Mouse (Mus musculus) thymus, postnatal 0 days (tissue): ENCODE data around the gene Ptk6. TPM values are rescaled to one million over a fixed set of nuclear protein-coding genes. Genes with fewer than 3 reads are reported as not detected.
"Not testable (repeated sequence)": the region's sequence is repeated elsewhere in the genome, so short reads cannot be mapped to it uniquely, and the experiment has no call there.

Experiments
- DNase-seq: peaks from one replicate; pipeline ENCODE4 v3.0.0-alpha.2; 2015; ENCODE audit warnings: low spot score
- polyA plus RNA-seq: library from polyadenylated mRNA; unstranded; fragments of >200 nt; fragmentation: Nextera tagmentation; extraction: Ambion mirVana; gene quantifications from 2 replicates; pipeline ENCODE4 v1.2.1, GENCODE M21; 2015

The Ptk6 gene
- polyA plus RNA-seq, 1 experiment from 2014 or later, result 0.05 TPM

DNA sequence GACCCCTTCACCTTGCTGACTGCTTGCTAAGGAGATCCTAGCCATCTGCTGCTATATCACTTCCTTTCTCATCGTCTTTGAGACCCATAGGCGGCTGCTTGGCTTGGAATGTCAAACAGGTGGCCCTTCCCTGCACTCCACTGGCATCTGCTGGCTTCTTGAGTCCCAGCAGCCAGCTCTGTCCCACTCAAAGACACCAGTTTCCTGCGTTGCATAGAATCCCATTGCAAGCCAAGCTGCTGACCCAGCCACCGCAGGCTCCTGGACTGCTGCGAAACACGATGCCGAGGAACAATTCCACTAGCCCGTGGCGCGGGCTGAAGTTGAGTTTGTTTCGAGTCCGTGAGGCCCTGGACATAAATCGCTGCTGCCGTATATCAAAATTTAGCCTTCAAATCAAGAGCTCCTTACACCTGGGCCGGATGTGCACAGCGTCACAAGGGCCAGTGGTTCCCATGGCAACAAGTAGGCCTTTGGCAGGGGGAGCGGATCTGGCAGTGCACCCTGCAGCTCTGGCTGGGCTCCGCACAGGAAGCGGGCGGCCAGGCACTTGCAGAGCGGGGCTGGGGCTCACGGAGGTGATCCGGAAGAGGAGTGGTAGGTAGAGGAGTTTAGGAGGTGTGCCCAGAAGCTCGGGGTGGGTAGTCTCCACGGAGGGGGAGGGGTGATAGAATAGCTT, 17.1 kb upstream of the Ptk6 start, which contains the start of gene Fndc11:
TSS of gene Fndc11 (plus strand) at position 476 of the 679 bp plus-strand sequence.
- DNase-seq, result peak; percentile 96

DNA sequence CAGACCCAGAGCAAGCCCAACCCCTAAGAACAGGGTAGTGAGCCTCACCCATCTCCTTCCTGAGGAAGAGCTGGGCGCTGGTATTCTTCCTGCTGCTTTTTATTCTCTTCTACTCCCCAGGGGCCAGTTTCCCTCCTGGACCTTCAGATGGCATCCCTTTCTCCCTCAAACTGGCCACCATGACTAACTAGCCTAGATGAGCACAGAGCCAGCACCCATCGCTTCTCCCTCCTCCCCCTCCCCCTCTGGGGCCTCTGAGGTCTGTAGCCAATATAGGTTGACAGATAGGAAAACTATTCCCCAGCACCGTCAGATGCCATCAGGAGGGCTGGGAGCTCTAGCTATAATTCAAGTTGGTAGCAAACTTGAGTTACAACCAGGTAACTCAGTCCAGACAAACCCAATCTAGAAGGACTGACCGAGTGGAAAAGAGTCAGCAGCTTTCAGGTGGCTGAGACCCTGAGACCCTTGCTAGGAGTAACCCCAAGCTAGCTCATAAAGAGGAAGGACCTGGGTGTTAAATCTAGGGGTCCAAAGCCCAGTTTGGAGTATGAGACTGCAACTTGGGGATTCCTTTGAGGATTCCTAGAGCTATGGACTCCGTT, 16.4 kb upstream of the Ptk6 start:
- peak; percentile 12 for DNase-seq

DNA sequence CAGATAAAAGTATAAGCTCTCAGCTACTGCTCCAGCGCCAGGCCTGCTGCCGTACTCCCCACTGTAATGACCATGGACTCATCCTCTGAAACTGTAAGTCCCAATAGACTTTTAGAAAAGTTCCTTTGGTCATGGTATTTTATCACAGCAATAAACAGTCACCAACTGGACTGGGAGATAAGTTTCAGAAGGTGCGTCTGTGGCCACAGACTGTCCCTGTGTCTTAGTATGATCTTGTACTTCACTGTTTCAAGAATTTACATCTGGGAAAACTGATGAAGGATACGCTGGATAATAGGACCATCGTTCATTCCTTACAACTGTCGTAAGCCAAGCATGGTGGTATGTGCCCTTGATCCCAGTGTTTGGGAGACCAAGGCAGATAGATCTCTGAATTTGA, 13.4 kb upstream of the Ptk6 start:
- DNase-seq, result no peak

DNA sequence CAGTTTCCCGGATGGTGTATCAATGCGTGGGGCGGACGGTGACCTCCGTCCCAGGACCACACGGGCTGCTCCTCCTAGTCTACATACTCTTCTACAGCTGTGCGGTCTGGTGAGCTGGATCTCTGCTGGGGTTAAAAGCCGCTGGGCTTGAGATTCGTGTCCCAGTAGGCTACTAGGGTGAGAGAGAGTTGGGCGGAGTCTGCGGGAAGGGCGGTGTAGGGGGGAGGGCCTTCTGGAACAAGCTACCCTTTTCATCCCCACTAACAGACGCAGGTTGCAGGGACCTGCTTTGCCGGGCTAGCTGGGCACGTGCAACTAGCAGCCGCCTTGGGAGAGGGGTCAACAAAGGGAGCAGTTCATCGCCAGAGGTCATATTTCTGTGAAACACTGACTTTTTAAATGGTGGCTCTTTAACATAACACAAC, 10.4 kb upstream of the Ptk6 start, which contains the start of gene Srms:
TSS of gene Srms (minus strand) at position 165 of the 425 bp plus-strand sequence.
- peak; percentile 28 for DNase-seq

DNA sequence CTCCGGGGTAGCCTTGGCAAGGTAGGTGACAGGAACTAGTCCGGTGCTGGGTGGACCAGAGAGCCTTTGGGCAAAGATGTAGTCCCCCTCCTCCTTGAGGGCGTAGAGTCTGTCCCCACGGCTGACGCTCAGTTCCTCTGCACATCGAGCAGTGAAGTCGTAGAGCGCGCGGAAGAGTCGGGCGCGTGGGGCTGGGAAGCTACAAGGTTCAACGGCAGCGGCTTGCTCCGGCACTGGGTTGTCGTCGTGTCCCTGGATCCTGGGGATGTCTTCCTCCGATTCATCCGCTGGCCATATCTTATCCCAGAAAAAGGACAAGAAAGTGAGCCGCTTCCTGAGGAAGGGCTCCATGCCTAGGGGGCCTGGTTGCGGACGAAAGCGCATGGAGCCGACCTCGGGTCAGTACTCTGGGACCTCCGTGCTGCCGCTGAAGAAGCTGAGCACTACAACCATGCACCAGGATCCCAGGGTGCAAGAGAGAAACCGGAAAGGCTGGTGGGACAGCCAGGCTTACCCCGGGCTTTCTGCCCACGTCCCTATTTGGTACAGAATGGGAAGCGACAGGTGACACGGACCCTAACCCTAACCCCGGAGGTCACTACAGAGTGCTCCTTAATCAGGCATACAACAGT, 9.9 kb upstream of the Ptk6 start:
- DNase-seq, result peak; percentile 23

DNA sequence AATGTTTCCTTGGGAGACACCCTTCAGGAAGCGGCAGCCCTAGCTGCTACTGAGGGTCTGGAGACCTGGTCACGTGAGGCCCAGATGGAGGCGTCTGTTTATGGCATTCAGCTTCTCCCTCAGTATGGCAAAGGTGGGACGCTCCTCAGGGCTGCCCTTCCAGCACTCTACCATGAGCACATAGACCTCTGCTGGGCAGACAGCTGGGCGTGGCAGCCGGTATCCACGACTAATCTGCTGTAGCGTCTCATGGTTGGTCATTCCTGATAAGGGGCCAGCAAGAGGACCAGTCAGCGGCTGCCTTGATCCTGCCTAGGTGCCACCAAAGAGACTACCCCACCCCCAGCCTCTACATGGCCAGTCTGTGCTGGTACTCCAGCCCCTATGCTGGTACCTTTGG, 3.5 kb upstream of the Ptk6 start:
- DNase-seq, result no peak

DNA sequence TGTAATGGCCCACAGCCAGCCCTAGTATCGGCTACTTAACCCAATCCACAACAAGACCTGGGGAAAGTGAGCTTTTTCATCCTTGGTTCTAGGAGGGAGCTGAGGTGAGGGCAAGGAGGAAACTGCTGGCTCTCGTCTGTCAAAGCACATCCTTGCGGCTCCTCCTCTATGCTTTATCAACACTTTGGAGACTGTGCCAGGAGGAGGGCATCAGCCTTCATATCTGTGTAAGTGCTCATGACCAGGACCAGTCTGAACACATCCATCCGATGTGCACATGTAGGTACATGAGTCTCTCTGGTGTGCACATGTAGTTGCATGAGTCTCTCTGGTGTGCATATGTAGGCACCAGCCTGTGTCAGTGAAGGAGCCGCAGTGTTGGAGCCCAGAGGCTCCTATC, 3.1 kb upstream of the Ptk6 start:
- DNase-seq, result no peak

DNA sequence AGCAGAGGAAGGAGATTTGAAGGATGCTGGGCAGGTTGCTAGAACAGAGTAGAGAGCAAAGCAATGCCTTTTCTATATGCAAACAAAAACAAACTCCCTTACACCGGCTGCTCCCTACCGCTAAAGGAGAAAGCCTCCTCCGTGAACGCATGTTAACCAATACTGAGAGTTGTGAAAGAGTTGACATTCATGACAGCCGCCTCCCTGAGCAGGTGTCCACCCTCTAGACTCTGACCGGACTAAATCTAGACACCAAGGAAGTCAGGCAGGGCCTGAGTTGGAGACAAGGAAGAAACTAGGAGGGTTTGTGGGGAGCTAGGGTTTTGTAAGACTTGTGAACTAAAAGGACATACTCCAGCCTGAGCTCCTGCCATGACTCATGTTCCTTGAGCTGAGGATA, 297 bp upstream of the Ptk6 start:
- no peak for DNase-seq

DNA sequence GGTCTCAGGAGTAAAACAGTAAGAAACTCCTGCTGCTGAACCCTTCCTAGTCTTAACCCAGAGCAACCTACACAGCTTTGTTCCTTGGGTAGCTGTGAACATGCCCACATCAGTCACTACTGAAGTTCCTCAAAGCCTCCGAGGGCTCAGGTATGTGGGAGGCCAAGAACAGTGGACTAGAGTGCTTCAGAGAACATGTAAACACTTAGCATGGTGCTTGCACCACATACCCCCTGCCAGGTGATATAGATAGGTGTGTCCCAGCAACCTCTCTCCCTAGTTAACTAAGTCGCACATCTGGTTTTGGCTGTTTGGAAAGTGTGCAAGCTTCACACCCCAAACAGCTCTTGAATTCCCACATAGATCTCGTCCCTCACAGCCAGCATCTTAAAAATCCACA, 983 bp downstream of the Ptk6 start:
- no peak for DNase-seq

DNA sequence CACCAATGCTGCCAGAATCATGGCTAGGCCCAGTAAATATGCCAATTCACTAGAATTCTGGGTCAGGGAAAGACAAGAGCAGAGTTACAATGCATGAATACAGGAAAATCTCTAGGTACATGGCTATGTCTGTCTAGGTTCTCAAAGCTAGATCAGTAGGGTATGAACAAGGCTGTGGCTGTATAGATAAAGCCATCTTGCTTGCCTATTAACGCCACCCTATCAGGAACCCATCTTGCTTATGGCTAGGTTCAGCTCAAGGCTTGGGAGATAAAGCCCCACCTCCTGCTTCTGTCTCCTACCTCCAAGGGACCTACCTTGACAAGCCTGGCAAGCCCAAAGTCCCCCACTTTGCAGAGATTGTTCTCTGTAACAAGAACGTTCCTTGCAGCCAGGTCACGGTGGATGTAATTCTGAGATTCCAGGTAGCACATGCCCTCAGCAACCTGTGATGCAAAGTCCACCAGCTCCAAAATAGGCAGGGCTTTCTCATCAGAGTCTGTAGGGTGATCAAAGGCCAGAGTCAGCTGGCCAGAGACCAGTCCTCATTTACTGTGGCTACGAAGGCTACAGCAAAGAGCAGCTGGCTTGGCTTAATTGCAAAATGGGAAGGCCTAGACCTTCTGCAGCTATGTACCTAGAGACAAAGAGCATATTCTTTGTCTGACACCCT, 5.8 kb downstream of the Ptk6 start:
- DNase-seq, result no peak

DNA sequence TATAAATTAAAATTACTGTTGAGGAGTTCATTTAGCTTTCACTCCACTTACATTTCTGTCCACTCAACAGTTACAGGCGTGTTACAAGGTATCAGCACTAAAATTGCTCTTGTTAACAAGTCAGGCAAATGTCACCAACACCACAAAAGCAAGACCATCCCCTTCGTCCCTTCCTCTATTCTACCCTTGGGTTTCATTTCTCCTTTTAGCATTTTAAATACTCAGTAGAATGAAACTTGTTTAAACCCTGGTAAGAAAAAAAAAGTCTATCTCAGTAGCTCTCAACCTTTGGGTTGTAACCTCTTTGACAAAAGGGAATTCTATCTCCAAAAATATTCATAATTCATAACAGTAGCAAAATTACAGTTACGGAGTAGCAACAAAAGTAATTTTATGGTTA, 9.5 kb downstream of the Ptk6 start:
- no peak for DNase-seq

DNA sequence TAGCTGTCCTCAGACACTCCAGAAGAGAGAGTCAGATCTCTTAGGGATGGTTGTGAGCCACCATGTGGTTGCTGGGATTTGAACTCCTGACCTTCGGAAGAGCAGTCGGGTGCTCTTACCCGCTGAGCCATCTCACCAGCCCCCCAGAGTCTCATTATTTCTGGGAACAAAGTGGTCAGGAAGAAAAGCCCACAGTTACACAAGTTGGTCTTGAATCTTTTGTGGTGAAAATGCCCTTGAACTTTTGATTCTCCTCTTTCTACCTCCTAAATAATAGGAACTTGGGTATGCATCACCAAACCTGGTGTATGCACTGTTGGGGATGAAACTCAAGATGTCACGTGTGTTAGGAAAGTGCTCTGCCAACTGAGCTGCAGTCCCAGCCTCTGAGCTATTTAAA, 10.7 kb downstream of the Ptk6 start:
- no peak for DNase-seq

DNA sequence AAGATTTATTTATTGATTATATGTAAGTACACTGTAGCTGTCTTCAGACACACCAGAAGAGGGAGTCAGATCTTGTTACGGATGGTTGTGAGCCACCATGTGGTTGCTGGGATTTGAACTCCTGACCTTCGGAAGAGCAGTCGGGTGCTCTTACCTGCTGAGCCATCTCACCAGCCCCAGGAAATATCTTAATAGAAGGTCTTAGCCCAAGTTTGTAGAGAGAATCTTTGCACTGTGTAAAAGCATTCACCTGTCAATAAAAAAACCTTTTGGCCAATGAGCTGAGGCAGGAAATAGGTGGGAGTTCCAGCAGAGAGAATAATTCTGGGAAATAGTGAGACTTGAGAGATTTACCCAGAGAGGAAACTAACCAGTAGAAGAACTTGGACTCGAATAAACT, 11.2 kb downstream of the Ptk6 start:
- not testable (repeated sequence) for DNase-seq

DNA sequence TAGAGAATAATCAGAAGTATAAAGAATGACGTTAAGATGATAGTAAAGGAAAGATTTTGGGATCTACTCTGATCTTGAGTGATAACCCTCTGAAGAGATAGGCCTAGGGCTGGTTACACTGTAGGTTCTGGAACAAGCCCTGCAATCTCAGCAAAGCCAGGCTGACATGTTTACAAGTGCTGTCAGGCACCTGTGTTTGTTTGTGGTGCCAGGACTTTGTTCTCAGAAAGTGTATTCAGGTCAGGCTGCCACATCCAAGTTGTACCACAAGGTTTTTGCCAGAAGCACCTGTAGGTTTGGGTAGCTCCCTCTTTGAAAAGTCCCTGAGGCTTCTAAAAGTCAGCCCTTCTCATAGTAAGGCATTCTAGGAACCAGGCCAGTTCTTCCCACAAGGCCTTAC, 13.3 kb downstream of the Ptk6 start:
- DNase-seq, result peak; percentile 44

DNA sequence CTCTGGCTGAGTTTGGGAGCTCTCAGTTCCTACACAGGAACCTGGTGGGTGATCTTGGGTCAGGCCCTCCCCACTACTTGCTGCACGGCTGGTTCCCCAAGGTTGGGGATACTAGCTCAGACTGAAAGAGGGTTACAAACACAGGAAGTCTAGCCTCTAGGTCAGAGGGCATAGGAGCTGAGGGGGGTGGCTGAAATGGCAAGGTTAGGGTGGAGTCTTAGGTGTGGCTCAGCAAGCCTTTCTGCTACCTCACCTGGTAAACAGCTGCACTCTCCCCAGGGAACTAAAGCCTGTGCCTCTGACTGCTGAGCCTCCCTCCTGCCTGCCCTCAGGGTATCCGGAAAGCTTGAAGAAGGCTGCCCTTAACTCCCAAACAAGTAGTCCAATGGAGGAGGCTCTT, 13.9 kb downstream of the Ptk6 start:
- peak; percentile 17 for DNase-seq

DNA sequence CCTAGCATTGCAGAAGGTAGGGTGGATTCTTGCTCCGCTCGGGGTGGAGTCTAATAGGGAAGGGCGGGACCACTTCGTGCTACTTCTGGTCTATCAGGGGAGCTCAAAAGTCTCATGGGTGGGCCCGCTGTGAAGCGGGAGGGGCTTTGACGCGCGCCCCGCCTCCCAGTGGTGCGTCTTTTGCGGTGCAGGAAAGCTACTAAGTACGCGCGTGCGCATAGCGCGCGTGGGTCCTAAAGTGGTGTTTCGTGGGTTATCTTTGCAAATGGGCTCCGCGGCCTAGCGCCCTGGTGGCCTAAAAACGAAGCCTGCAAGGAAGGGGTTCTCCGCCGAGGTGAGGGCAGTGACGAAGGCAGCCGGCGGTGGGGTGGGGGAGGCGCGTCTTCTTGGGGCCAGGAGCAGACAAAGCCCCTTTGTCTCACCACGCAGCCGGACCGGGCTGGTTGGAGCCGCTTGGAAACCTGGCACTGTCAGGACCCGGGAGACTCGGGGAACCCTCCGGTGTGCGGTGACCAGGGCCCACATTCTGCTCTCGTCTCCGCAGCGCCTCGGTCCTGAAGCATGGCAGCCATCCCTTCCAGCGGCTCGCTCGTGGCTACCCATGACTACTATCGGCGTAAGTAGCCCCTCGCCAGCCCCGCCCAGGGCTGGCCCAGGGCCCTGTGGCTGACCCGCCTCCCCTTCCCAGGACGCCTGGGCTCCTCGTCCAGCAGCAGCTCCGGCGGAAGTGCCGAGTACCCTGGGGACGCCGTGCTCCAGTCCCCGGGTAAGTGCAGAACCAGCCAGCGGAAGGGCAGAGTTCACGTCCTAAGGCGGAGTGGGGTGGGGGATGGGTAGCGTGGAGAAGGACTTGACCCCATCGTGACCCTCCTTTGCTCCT, 15.2 kb downstream of the Ptk6 start, which contains the start of gene Ppdpf:
TSS of gene Ppdpf (plus strand) at position 127 of the 880 bp plus-strand sequence.
- DNase-seq, result peak; percentile 96

DNA sequence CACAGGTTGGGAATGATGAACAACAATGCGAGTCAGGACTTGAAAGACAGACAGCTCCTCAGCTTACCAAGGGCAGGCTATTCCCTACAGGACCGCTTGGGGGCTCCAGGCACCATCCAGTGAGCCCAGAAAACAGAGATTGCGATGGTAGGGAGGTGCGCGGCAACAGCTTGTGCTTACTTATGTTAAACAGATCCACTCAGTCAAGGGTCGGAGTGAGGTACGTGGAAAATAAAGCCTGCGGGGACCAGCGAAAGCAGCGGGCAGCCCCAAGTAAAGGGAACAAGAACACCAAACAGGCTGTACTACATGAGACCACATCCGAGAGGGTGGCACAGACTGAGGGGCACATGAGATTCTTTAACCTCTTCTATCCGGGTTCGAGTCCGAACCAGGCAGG, 16.0 kb downstream of the Ptk6 start:
- DNase-seq, result peak; percentile 87

DNA sequence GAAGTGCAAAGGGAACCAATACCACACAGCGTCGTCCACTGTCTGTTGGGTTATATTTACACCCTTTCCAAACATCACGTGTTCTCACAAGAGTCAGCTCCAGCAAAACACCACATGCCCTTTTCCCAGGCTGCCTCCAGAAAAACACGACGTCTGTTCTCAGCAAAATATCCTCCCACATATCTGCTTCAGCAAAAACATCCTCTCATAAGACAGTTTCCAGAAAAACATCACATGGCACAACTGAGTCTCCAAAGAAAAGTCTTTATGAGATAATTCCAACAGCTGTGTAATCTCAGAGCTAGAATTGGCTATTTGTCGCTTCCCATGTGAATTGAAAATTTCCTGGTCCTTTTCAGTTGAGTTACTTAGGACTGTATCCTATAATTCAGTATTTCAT, 21.7 kb downstream of the Ptk6 start:
- DNase-seq, result no peak

DNA sequence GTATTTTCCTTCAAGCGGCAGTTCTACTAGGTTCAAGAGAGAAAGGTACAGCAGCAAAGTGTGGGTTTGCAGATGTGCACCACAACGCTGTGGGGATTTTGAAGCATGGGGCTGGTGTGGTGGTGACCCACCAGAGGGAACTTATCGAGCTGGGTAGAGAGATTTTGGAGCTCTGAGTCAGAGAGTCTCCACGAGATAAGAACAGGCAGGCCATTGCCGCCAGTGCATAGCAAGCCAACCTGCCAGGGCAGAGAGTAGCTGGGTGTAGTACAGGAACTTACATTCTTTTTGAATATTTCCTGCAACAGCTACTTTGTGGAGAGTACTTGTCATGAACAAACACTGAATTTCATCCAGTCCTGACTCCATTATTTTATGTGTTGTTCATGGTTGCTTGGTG, 24.1 kb downstream of the Ptk6 start:
- no peak for DNase-seq

DNA sequence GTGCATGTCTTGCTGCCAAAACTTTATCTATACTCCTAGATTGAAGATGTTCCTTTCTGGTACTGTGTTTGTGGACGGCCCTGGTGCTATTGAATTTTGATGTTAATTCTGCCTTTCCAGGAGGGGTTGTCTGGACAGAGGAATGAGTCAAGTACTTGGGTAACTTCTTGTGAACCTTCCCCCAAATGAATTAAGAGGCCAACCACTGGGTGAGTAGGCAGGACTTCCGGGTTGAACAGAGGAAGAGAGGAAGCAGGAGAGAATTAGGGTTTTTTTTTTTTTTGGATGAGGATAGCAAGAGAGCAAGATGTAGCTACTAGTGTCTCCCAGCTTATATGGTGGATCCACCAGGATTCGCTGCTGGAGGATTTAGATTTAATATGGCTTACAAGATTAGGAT, 24.6 kb downstream of the Ptk6 start:
- no peak for DNase-seq

DNA sequence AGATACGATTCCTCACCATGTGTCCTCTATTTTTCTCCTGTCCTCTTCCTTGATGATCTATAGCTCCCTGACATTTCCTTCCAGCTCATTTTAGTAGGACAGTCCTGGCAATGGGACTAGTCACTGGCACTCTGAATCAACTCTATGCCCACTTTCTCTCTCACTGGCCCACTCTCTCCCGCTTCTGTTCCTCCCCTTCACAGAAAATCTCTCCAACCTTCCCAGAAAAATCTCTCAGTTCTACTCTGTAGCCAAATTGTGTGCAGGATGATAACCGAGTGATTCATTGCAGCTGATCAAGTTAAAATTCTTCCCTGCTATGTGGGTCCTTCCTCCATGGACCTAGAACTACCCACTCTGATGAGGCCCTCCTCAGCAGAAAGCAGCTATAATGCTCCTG, 27.9 kb downstream of the Ptk6 start:
- no peak for DNase-seq
